Mouse (Mus musculus) CD4-positive, CD25-positive, alpha-beta regulatory T cell, adult 4 months (primary cell): ENCODE measurements around the gene Traf5. TPM values are rescaled to one million over a fixed set of nuclear protein-coding genes. Genes with fewer than 3 reads are reported as not detected.

Experiments
- ATAC-seq: one replicate; pipeline ENCODE4 v1.8.0; 2017
- polyA plus RNA-seq, 2 experiments: library from polyadenylated mRNA; unstranded; fragments of 100-300 nt; shearing (Covaris generic); gene quantifications; one replicate each; pipeline ENCODE4 v1.2.1; 2017

Gene Traf5
- polyA plus RNA-seq, 2 experiments from 2014 or later, result 67.5 to 87.0 TPM

GRCm38 (mm10) chr1:192090689-192091567 lies 1.4 kb downstream of the Traf5 start:
- ATAC-seq, result peak; percentile 11

- no peak for ATAC-seq
Measured at GRCm38 (mm10) chr1:192090281-192090680, 2.1 kb downstream of the Traf5 start.

GRCm38 (mm10) chr1:192089208-192090166 lies 2.9 kb downstream of the Traf5 start:
- ATAC-seq, result no peak

- no peak for ATAC-seq
Measured at GRCm38 (mm10) chr1:192088011-192088410, 4.3 kb downstream of the Traf5 start.

- ATAC-seq, result no peak
Measured at GRCm38 (mm10) chr1:192087098-192087497, 5.3 kb downstream of the Traf5 start.

- peak; percentile 76 for ATAC-seq
Measured at GRCm38 (mm10) chr1:192086279-192087037, 5.9 kb downstream of the Traf5 start.

- ATAC-seq, result no peak
Measured at GRCm38 (mm10) chr1:192085218-192085617, 7.1 kb downstream of the Traf5 start.

- no peak for ATAC-seq
Measured at GRCm38 (mm10) chr1:192082646-192083045, 9.7 kb downstream of the Traf5 start.

- no peak for ATAC-seq
Measured at GRCm38 (mm10) chr1:192081129-192081528, 11.2 kb downstream of the Traf5 start.

- no peak for ATAC-seq
Measured at GRCm38 (mm10) chr1:192079121-192079520, 13.2 kb downstream of the Traf5 start.

GRCm38 (mm10) chr1:192078406-192078805 lies 14.0 kb downstream of the Traf5 start:
- peak; percentile 83 for ATAC-seq

GRCm38 (mm10) chr1:192076796-192077535 lies 15.4 kb downstream of the Traf5 start:
- ATAC-seq, result no peak

- no peak for ATAC-seq
Measured at GRCm38 (mm10) chr1:192076101-192076500, 16.3 kb downstream of the Traf5 start.

- no peak for ATAC-seq
Measured at GRCm38 (mm10) chr1:192074824-192075223, 17.5 kb downstream of the Traf5 start.

- ATAC-seq, result no peak
Measured at GRCm38 (mm10) chr1:192072426-192072825, 19.9 kb downstream of the Traf5 start.

- no peak for ATAC-seq
Measured at GRCm38 (mm10) chr1:192070618-192071051, 21.7 kb downstream of the Traf5 start.

- no peak for ATAC-seq
Measured at GRCm38 (mm10) chr1:192069971-192070591, 22.3 kb downstream of the Traf5 start.

- ATAC-seq, result no peak
Measured at GRCm38 (mm10) chr1:192068188-192068587, 24.2 kb downstream of the Traf5 start.

GRCm38 (mm10) chr1:192066956-192067355 lies 25.4 kb downstream of the Traf5 start:
- no peak for ATAC-seq

GRCm38 (mm10) chr1:192063209-192063946 lies 29.0 kb downstream of the Traf5 start:
- ATAC-seq, result peak; percentile 8
